Mouse (Mus musculus) skeletal muscle tissue, adult 2 months (tissue): Measurements from ENCODE around the gene Kcnj6.
"Not testable (repeated sequence)": the region's sequence is repeated elsewhere in the genome, so short reads cannot be mapped to it uniquely, and the experiment has no call there.

ENCODE experiments used
- DNase-seq: peaks from one replicate; pipeline ENCODE4 v3.0.0-alpha.2; 2012; ENCODE audit warnings: low read depth, low spot score

Gene Kcnj6

GRCm38 (mm10) chr16:94850393-94850792, 147.1 kb downstream of the Kcnj6 start:
- DNase-seq: no peak

- DNase-seq: no peak
Observed at GRCm38 (mm10) chr16:94845996-94846395, 151.5 kb downstream of the Kcnj6 start.

DNA sequence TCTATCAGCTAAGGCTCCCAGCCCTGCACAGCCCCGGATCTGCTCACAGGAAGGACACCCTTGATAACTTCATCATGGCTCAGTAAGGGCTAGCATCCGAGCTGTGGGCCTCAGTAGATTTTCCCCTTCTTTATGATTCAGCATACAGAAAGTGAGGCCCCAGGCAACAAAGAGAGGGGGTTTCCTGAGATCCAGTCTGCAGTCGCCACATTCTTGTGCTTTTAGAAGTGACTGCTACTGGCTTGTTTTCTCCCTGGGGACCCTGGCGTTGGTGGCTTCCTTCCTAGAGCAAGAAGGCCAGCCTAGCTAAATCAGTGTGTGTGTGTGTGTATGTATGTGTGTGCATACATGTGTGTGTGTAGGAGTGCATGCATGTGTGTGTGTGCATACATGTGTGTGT, 152.7 kb downstream of the Kcnj6 start:
- no peak for DNase-seq

- DNase-seq: no peak
Observed at GRCm38 (mm10) chr16:94839398-94839797, 158.1 kb downstream of the Kcnj6 start.

DNA sequence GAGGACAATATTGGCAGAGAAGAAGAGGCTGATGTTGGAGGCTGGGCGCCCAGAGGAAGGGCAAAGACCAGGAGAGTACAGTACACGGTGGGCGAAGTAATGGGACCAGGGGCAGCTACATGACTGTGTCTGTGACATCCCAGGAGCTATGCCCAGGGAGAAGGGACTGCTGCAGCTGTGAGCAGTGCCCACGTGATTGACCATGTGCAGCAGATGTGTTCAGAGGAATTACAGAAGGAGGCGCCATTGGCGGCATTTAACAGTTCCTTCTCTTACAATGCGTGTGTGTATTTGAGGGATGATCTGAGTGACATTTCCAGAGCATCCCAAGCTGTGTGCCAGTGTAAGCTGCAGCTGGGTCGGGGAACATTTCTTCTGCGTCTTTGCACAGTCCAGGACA, 159.6 kb downstream of the Kcnj6 start:
- no peak for DNase-seq

GRCm38 (mm10) chr16:94834502-94834901, 163.0 kb downstream of the Kcnj6 start:
- no peak for DNase-seq

DNA sequence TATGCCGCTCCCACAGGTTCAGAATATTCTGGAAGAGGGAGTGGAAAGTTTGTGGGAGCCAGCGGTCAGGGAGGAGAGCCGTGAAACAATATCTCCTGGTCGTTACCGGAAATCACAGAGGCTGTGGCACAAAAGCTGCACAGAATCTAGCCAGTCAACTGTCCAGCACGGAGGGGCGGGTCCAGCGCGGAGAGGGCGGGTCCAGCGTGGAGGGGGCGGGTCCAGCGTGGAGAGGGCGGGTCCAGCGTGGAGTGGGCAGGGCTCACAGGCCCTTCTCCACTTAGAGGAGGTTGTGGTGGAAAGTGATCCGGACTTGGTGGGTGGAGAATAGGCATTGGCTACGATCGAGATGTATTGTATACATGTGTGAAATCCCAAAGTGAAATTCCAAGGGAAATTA, 169.3 kb downstream of the Kcnj6 start:
- peak; percentile 3 for DNase-seq

DNA sequence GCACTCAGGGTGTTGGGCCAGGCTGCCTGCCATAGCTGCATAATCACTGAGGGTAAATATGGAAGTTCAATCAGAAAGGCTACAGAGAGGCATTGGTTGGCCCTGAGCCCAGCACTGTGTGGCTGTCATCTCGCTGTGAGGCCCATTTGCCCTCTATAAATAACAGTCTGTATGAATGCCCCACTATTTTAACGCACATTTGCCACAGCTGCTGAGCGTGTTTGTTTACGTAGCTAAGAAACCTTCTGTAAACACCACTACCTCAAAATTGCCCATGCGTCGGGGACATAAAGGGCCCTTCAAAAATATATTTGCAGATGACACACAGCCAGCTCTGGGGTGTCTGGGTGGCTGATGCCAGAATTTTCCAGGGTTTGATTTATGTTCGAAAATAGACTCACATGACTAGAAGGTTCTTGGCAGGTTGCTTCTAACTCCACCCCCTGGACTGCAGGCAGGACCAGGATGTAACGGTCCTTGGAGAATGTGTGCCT, 170.4 kb downstream of the Kcnj6 start:
- peak; percentile 80 for DNase-seq

- no peak for DNase-seq
Observed at GRCm38 (mm10) chr16:94825274-94825673, 172.2 kb downstream of the Kcnj6 start.

GRCm38 (mm10) chr16:94822611-94823010, 174.9 kb downstream of the Kcnj6 start:
- no peak for DNase-seq

DNA sequence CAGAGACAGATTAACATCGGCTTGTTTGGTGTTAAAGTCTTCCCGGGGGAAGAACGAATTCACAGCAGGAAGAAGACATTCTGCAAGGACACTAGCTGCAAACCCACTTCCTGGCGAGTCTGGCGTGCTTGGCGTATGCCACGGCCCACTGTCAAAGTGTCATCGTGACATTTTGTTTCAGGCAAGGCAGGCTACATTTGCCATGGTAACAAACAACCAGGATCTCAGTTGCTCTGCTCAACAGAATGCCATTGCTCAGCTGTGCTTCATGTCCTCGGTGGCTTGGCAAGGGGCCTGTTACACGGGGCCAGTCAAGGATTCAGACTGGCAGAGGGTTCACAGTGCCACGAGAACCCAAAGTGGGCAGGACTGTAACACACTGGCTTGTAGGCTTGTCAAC, 175.9 kb downstream of the Kcnj6 start:
- peak; percentile 25 for DNase-seq

GRCm38 (mm10) chr16:94816391-94816790, 181.1 kb downstream of the Kcnj6 start:
- peak; percentile 32 for DNase-seq

GRCm38 (mm10) chr16:94815891-94816290, 181.6 kb downstream of the Kcnj6 start:
- DNase-seq: no peak

DNA sequence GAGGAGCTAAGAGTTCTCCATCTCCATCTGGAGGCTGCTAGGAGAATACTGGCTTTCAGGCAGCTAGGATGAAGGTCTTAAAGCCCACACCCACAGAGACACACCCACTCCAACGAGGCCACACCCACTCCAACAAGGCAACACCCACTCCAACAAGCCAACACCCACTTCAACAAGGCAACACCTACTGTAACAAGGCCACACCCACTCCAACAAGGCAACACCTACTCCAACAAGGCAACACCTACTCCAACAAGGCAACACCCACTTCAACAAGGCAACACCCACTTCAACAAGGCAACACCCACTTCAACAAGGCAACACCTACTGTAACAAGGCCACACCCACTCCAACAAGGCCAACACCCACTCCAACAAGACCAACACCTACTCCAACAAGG, 188.2 kb downstream of the Kcnj6 start:
- not testable (repeated sequence) for DNase-seq

DNA sequence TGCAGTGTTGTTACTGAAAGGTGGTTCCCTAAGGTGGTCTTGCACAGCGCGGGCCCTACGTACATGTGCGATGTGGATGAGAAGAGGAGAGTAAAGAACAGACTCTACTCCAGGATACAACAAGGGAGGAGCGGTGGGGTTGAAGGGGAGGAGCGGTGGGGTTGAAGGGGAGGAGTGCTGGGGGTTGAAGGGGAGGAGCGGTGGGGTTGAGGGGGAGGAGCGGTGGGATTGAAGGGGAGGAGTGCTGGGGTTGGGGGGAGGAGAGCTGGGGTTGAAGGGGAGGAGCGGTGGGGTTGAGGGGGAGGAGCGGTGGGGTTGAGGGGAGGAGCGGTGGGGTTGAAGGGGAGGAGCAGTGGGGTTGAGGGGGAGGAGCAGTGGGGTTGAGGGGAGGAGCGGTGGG, 199.3 kb downstream of the Kcnj6 start:
- no peak for DNase-seq

DNA sequence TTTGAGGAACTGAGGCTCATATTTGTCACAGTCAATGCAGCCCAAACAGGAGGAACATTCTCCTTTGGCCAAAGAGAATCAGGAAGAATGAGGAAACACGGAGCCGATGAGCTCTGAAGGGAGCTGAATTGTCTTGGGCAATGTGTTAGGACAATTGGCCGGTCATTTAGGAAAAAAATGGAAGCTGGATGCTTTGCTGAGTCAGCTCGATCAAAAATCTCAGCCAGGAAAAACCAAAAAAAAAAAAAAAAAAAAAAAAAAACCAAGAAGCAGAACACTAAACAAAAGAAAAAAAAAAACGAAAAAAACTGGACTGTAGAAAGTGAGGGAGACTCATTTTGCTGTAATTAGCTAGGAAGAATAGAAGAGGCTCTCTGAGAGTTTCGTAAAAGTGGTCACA, 200.1 kb downstream of the Kcnj6 start:
- no peak for DNase-seq

DNA sequence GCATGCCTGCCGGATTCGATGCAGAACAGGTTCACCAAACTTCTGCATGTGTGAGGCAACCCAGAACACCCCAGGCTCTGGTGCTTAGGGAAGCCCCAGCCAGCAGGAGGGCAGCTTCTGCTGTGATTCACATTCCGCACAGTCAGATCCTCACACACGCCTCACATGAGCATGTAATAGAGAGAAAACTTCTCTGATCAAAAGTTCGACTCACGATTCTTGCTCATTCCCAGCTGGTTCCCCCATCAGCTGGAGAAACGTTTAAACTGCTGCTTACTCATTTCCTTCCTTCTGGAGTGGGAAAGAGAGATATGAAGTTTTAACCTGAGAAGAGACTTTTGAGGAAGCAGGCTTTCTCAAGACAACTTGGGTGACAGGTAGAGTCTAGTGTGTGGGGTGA, 204.5 kb downstream of the Kcnj6 start:
- DNase-seq: no peak

- no peak for DNase-seq
Observed at GRCm38 (mm10) chr16:94789958-94790357, 207.5 kb downstream of the Kcnj6 start.

DNA sequence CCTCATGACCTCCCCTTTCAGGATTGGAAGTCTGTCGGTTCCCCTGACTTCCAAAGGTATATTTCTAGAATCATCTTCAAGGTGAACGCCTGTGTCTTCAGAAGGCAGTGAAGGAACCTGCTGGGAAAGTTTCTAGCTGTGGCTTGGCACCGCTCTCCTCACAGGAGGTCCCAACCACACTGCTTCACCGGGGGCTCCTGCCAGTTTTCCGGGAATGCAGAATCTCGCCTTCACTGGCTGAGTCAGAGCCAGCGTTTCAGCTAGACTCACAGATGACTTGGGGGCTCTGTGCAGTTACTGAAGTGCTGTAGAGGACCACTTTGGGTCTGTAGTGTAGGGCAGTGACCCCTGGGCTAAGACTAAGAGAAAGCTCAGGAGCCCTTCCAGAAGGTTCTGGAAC, 208.8 kb downstream of the Kcnj6 start:
- DNase-seq: no peak

DNA sequence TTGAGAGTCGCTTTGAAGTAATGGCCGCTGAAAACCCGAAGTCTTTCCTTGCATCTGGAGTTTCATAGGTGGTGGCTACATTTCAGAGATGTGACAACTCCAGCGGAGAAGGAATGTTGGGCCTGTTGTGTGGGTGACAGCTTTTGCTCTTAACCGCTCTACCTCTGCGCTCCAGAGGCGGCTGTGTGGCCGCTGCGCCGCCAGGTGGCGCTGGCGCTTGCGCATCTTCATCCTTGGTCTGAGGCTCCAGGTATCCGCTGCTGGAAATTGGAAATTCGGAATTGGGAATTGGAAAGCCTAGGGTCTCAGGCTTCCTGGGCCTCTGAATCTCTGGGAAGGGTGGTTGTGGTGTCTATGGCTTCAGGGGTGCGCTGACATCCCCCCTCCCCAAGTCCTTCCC, 209.3 kb downstream of the Kcnj6 start:
- DNase-seq: no peak

DNA sequence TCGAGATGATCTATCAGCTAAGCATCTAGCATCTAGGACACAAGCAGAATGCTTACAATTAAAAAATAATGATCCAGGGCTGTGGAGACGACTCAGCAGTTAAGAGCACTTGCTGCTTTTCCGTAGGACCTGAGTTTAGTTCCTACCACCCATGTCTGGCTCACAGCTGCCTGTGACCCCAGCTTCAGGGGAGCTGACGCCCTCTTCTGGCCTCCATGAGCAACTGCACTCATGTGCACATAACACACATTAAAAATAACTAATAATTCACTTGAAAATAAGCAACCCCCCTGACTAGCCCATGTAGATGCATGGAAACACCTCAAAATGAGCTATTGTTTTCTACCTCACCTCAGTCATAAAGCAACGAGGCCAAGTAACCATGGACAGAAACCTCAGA, 211.6 kb downstream of the Kcnj6 start:
- DNase-seq: no peak

DNA sequence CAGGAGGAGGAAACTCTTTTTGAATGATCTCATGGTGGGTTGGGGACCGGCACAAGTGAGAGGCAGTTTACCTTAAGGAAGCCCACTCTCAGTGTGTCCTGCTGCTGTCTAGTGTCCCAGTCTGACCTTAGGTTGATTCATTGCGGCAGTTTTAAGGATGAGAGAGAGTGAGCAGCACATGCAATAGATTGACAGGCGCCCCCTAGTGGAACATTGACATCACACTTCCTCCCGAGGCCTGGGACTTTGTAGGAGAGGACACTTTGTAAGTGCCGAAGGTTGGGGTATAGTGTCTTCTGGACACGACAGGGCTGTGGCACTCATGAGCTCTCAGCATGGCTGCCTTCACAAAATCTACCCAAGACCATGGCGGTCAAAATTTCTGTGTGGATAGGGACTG, 213.8 kb downstream of the Kcnj6 start:
- no peak for DNase-seq

GRCm38 (mm10) chr16:94782110-94782946, 215.2 kb downstream of the Kcnj6 start:
- DNase-seq: peak; percentile 38

GRCm38 (mm10) chr16:94773928-94774327, 223.6 kb downstream of the Kcnj6 start:
- DNase-seq: no peak
